Mouse (Mus musculus) intestine, embryonic 16.5 days (tissue): ENCODE data around the gene Mical2. TPM values are rescaled to one million over a fixed set of nuclear protein-coding genes. Genes with fewer than 3 reads are reported as not detected.
A peak's percentile ranks its signal among the peaks of the same experiment; 100 is the strongest.

ENCODE experiments used
- ATAC-seq: fragments of 200-750 bp; cut with Nextera tagmentation; 2 replicates; pipeline ENCODE4 v1.8.0; 2017; ENCODE audit warnings: moderate TSS enrichment, moderate library complexity
- H3K27ac ChIP-seq: fragments of 300-500 bp; sonication (generic); 2 replicates; pipeline ENCODE4 v1.5.1; 2014; ENCODE audit warnings: mild to moderate bottlenecking, low read length
- H3K27me3 ChIP-seq: fragments of 300-500 bp; sonication (generic); replicated peaks from 2 replicates; pipeline ENCODE4 v1.6.1; 2014; ENCODE audit warnings: low read length, control low read depth, mixed read lengths; ENCODE audit not compliant: control insufficient read depth, insufficient read depth
- H3K36me3 ChIP-seq: fragments of 300-500 bp; sonication (generic); 2 replicates; pipeline ENCODE4 v1.6.1; 2014; ENCODE audit warnings: low read length, control low read depth; ENCODE audit not compliant: control insufficient read depth, insufficient read depth
- H3K4me1 ChIP-seq: fragments of 300-500 bp; sonication (generic); 2 replicates; pipeline ENCODE4 v1.6.1; 2014; ENCODE audit warnings: low read length, control low read depth, mixed read lengths; ENCODE audit not compliant: control insufficient read depth, insufficient read depth
- H3K4me2 ChIP-seq: fragments of 300-500 bp; sonication (generic); 2 replicates; pipeline ENCODE4 v1.6.1; 2014; ENCODE audit warnings: low read depth, low read length, control low read depth
- H3K4me3 ChIP-seq: fragments of 300-500 bp; sonication (generic); 2 replicates; pipeline ENCODE4 v1.5.1; 2014; ENCODE audit warnings: mild to moderate bottlenecking, low read length
- H3K9ac ChIP-seq: fragments of 300-500 bp; sonication (generic); 2 replicates; pipeline ENCODE4 v1.6.1; 2014; ENCODE audit warnings: low read depth, low read length
- H3K9me3 ChIP-seq: fragments of 300-500 bp; sonication (generic); 2 replicates; pipeline ENCODE4 v1.6.1; 2016; ENCODE audit warnings: low read length, control low read depth; ENCODE audit not compliant: control insufficient read depth
- WGBS: fragments of 180-500 bp; shearing (Covaris S2); extraction: QIAGEN DNeasy Blood & Tissue Kit; methylation state at CpG from one replicate; pipeline ENCODE4 v1.1.7; 2014; 5-methylcytosine and 5-hydroxymethylcytosine counted together
- polyA plus RNA-seq: library from polyadenylated mRNA; unstranded; fragments of >200 nt; fragmentation: Nextera tagmentation; extraction: Ambion mirVana; gene quantifications from 2 replicates; pipeline ENCODE4 v1.2.1, GENCODE M21; 2015

The Mical2 gene
- polyA plus RNA-seq, 1 experiment from 2014 or later = 18.3 TPM

DNA sequence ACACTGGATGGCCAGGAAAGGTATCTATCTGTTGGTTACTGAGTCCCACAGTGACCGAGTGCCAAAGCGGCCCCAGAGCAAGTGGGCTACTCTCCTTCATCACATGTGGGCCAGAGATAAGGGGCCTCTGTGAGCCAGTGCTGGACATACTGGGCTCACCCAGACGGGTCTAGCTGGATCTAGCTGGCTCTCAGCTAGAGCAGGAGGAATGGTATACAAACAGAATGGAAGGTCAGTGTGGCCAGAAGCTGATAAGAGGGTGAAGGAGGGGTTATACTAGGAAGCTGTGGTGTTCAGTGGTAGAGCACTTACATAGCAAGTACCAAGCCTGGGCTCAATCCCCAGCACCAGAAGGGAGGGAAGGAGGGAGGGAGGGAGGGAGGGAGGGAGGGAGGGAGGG lies 140.2 kb downstream of the Mical2 start:
- H3K4me3 ChIP-seq = no peak overlapping the region
- no peak overlapping the region for H3K9ac ChIP-seq
- 71% methylated on average over 3 of the region's 3 CpGs for WGBS
- no peak for ATAC-seq
- H3K9me3 ChIP-seq = 0 out of 2 replicates have a peak, but pooled peaks cover 2% of the 10 kb centered on the region
- no peak overlapping the region for H3K27ac ChIP-seq
- H3K4me2 ChIP-seq = no peak overlapping the region
- no peaks in the 10 kb centered on the region for H3K4me1 ChIP-seq
- H3K27me3 ChIP-seq = no peaks in the 10 kb centered on the region
- H3K36me3 ChIP-seq = no peaks in the 10 kb centered on the region

GRCm38 (mm10) chr7:112369046-112369445 lies 143.4 kb downstream of the Mical2 start:
- peak; percentile 29; the same call in 1 of the 2 replicates for ATAC-seq
- WGBS = 33% methylated on average over 2 of the region's 2 CpGs
- no peak overlapping the region for H3K27ac ChIP-seq
- 0 out of 2 replicates have a peak, but pooled peaks cover 2% of the 10 kb centered on the region for H3K9me3 ChIP-seq
- no peaks in the 10 kb centered on the region for H3K36me3 ChIP-seq
- no peak overlapping the region for H3K4me2 ChIP-seq
- H3K4me1 ChIP-seq = peaks cover 14% of the 10 kb centered on the region; the same call in 1 of the 2 replicates
- no peak overlapping the region for H3K4me3 ChIP-seq
- no peaks in the 10 kb centered on the region for H3K27me3 ChIP-seq
- no peak overlapping the region for H3K9ac ChIP-seq

- Histone ChIP-seq H3K9ac (no peak overlapping the region), H3K27ac (no peak overlapping the region), H3K4me3 (no peak overlapping the region), H3K9me3 (0 out of 2 replicates have a peak, but pooled peaks cover 2% of the 10 kb centered on the region), H3K4me1 (peaks cover 18% of the 10 kb centered on the region), H3K27me3 (no peaks in the 10 kb centered on the region), H3K36me3 (no peaks in the 10 kb centered on the region), H3K4me2 (no peak overlapping the region)
- ATAC-seq = no peak
- 81% methylated on average over 3 of the region's 3 CpGs for WGBS
These were observed 144.3 kb downstream of the Mical2 start for GRCm38 (mm10) chr7:112369977-112370376.

DNA sequence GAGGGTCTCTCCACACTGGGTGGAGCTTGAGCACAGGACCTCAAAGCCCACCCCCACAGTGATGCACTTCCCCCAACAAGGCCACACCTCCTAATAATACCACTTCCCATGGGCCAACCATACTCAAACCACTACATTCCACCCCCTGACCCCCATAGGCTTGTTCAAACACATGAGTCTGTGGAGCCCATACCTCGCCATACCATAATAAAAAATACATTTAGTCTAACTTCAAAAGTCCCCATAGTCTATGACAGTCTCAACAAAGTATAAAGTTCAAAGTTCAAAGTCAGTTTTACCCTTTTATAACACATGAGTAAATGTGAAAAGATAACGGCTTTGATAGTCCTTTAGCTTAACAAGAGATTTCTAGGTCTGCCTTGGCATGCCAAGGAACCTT lies 145.7 kb downstream of the Mical2 start:
- Histone ChIP-seq H3K36me3 (no peaks in the 10 kb centered on the region), H3K9ac (no peak overlapping the region), H3K4me3 (no peak overlapping the region), H3K27me3 (no peaks in the 10 kb centered on the region), H3K4me1 (peaks cover 30% of the 10 kb centered on the region), H3K27ac (peak overlapping the region; percentile 51), H3K9me3 (0 out of 2 replicates have a peak, but pooled peaks cover 2% of the 10 kb centered on the region), H3K4me2 (no peak overlapping the region)
- peak; percentile 52 for ATAC-seq
- 59% methylated on average over 2 of the region's 2 CpGs for WGBS

- 71% methylated on average over 5 of the region's 5 CpGs for WGBS
- no peaks in the 10 kb centered on the region for H3K9me3 ChIP-seq
- no peaks in the 10 kb centered on the region for H3K27me3 ChIP-seq
- no peaks in the 10 kb centered on the region for H3K36me3 ChIP-seq
- H3K4me3 ChIP-seq = no peak overlapping the region
- H3K4me1 ChIP-seq = peaks cover 33% of the 10 kb centered on the region
- ATAC-seq = peak; percentile 75
- H3K27ac ChIP-seq = peak overlapping the region; percentile 84
- no peak overlapping the region for H3K9ac ChIP-seq
- H3K4me2 ChIP-seq = no peak overlapping the region
These were observed 148.4 kb downstream of the Mical2 start for GRCm38 (mm10) chr7:112374035-112374434.

- Histone ChIP-seq H3K9me3 (no peaks in the 10 kb centered on the region), H3K9ac (peak overlapping the region; percentile 32), H3K4me3 (no peak overlapping the region), H3K27me3 (no peaks in the 10 kb centered on the region), H3K4me2 (no peak overlapping the region), H3K4me1 (peaks cover 33% of the 10 kb centered on the region), H3K36me3 (no peaks in the 10 kb centered on the region), H3K27ac (peak overlapping the region; percentile 84)
- WGBS = 68% methylated on average over 9 of the region's 9 CpGs
- ATAC-seq = no peak
These were observed 149.4 kb downstream of the Mical2 start for GRCm38 (mm10) chr7:112375062-112375461.

DNA sequence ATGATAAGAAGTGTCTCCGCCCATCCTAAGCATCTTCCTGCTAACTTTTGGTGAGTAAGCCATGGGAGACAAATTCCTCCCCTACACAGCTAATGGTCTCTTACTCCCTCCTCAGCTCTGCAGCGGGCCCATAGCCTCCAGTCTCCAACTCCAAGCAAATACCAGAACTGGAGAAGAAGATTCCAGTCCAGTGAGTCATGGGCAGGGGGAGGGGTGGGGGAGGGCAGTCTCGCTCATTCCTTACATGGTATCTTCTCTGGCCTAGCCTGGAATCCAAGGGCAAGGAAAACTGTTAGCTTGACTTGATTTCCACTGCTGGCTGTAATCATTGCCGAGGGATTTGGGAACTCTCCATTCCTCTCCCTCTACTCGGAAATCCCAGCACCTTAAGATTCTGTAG lies 150.2 kb downstream of the Mical2 start:
- peak; percentile 38 for ATAC-seq
- Histone ChIP-seq H3K9ac (no peak overlapping the region), H3K36me3 (no peaks in the 10 kb centered on the region), H3K4me1 (peaks cover 33% of the 10 kb centered on the region), H3K4me3 (no peak overlapping the region), H3K4me2 (no peak overlapping the region), H3K27me3 (no peaks in the 10 kb centered on the region), H3K9me3 (no peaks in the 10 kb centered on the region), H3K27ac (peak overlapping the region; percentile 86)
- 33% methylated on average over 5 of the region's 5 CpGs for WGBS

- Histone ChIP-seq H3K4me2 (no peak overlapping the region), H3K9me3 (no peaks in the 10 kb centered on the region), H3K36me3 (no peaks in the 10 kb centered on the region), H3K27ac (peak overlapping the region; percentile 86), H3K4me3 (no peak overlapping the region), H3K4me1 (peaks cover 33% of the 10 kb centered on the region), H3K27me3 (no peaks in the 10 kb centered on the region), H3K9ac (no peak overlapping the region)
- 40% methylated on average over 2 of the region's 2 CpGs for WGBS
- ATAC-seq = no peak
These were observed 151.0 kb downstream of the Mical2 start for GRCm38 (mm10) chr7:112376611-112377010.

DNA sequence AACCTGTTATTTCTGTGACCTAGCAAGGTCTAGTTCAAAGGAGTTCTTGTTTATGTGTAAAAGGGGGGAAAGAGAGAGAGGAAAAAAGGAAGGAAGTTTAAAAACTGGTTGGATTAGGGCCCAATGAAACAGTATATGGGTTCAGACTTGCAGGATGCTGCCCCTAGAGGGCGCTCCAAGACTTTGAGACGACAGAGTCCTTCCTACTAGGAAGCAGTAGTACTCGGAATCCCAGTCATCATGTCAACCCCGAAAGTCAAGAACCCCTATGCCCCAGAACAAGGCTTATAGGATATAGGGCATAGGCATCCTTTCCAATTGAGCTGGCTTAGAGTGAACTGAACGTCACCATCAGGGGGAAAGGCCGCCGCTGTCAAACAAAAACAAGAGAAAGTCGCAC lies 151.7 kb downstream of the Mical2 start:
- Histone ChIP-seq H3K36me3 (no peaks in the 10 kb centered on the region), H3K4me3 (no peak overlapping the region), H3K27me3 (no peaks in the 10 kb centered on the region), H3K27ac (no peak overlapping the region), H3K4me1 (peaks cover 28% of the 10 kb centered on the region), H3K9ac (no peak overlapping the region), H3K9me3 (no peaks in the 10 kb centered on the region), H3K4me2 (no peak overlapping the region)
- 45% methylated on average over 8 of the region's 8 CpGs for WGBS
- no peak; the same call in 1 of the 2 replicates for ATAC-seq

GRCm38 (mm10) chr7:112378056-112378455 lies 152.4 kb downstream of the Mical2 start:
- Histone ChIP-seq H3K4me1 (peaks cover 26% of the 10 kb centered on the region), H3K9ac (no peak overlapping the region), H3K27ac (0 out of 2 replicates have a peak overlapping the region, but pooled peaks have one; percentile 49), H3K4me3 (no peak overlapping the region), H3K36me3 (no peaks in the 10 kb centered on the region), H3K4me2 (no peak overlapping the region), H3K27me3 (no peaks in the 10 kb centered on the region), H3K9me3 (no peaks in the 10 kb centered on the region)
- 88% methylated on average over 5 of the region's 5 CpGs for WGBS
- ATAC-seq = no peak
